Mouse (Mus musculus): ENCODE results near the gene Invs. TPM values are rescaled to one million over a fixed set of nuclear protein-coding genes. Genes with fewer than 3 reads are reported as not detected.

Gene Invs
- total and polyA plus RNA-seq, 3 experiments, result 5.1 to 6.9 (median 5.7) TPM

DNA sequence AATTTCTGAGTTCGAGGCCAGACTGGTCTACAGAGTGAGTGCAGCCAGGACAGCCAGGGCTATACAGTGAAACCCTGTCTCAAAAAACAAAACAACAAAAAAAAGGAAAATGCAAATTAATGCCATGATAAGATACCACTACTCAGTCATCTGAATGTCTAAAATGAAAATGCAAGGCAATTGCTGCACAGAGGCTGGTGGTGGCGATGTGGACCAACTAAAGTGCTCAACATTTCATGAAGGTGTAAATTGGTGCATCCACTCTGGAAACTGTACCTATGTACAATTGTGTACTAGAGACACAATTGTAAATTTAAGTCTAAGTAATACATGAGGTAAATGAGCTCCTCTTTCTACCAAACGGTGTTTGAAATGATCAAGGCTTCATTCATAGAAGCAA lies 36.5 kb downstream of the Invs start:
- in situ Hi-C loops (cut with MboI; ENCODE audit: low pct_ligation_motif_present, low pct_unique_long_range_greater_than_20kb, low sequenced_read_pairs), result loop anchor here (10.0 kb wide), 1 partner anchor 69 kb away; no protein-coding TSS in a partner anchor
- no peak for DNase-seq (ENCODE audit: extremely low read depth)
- Histone ChIP-seq H3K9me3 (replicated peaks; ENCODE audit: low read length) (no peaks in the 10 kb centered on the region), H3K79me2 (replicated peaks; ENCODE audit: control insufficient read depth, extremely low read depth, insufficient read depth, poor library complexity, severe bottlenecking) (no peaks in the 10 kb centered on the region), H3K27ac (ENCODE audit: insufficient read depth, low read depth) (no peak overlapping the region), H3K9ac (ENCODE audit: insufficient read depth, low read depth) (no peak overlapping the region), H3K4me1 (ENCODE audit: control insufficient read depth in 1 of 2, insufficient read depth in 2 of 2) (peaks cover 0 to 19% of the 10 kb centered on the region in 2 experiments; a peak in 1 of 4 replicates), H3K36me3 (replicated peaks in 1 of 2; ENCODE audit: control insufficient read depth in 1 of 2, insufficient read depth in 1 of 2, low read length in 1 of 2) (peaks cover 0 to 3% of the 10 kb centered on the region in 2 experiments), H3K4me3 (replicated peaks in 1 of 3; ENCODE audit: low read depth in 2 of 3, low read length in 2 of 3, poor library complexity in 1 of 3) (no peak overlapping the region), H3K27me3 (replicated peaks) (no peaks in the 10 kb centered on the region), H3K4me2 (ENCODE audit: insufficient read depth, low read depth, poor library complexity, severe bottlenecking) (no peak overlapping the region)
- TF ChIP-seq MEF2A (IDR thresholded peaks at IDR 0.05; ENCODE audit: borderline replicate concordance, low read depth, low read length), result no peak
- TF ChIP-seq TCF12 (IDR thresholded peaks at IDR 0.05; ENCODE audit: low read depth, low read length), result 0 out of 2 replicates have a peak, but pooled peaks have one; percentile 5
- TF ChIP-seq CTCF (conservative IDR thresholded peaks at IDR 0.05 in 1 of 2, IDR thresholded peaks at IDR 0.05 in 1 of 2; ENCODE audit: low read depth in 2 of 2, low read length in 2 of 2), result peak in 1 of 2 experiments; percentile 49; a peak in 2 of 4 replicates
- TF ChIP-seq RAD21 (IDR thresholded peaks at IDR 0.05; ENCODE audit: low read depth, low read length), result peak; percentile 51
- TF ChIP-seq NELFE (IDR thresholded peaks at IDR 0.05; ENCODE audit: low read depth, low read length), result no peak
- TF ChIP-seq SMC3 (IDR thresholded peaks at IDR 0.05; ENCODE audit: low read depth, low read length), result peak; percentile 33
- dilution Hi-C loops (cut with MboI; ENCODE audit: extremely low pct_ligation_motif_present, extremely low pct_unique_long_range_greater_than_20kb, low sequenced_read_pairs), result no loop called here

DNA sequence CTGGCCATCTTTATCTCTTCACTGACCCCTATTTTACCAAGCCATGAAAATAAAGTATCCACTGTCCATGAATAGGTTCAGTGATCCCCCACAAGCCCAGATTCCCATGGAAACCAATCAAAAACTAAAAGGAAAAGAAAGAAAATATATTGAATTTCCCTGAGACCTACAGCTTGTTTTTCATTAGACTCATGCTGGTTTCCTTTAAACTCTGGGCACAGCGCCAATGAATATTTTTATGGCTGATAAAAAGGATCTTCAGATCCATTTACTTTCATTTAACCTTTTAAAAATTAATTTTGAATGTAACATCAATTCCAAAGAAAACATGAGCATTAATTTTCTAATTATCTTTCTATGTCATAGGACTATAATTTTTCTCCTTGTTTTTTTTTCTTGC lies 41.7 kb downstream of the Invs start:
- in situ Hi-C loops (cut with MboI; ENCODE audit: low pct_ligation_motif_present, low pct_unique_long_range_greater_than_20kb, low sequenced_read_pairs), result loop anchor here (10.0 kb wide), 1 partner anchor 96 kb away; no protein-coding TSS in a partner anchor
- Histone ChIP-seq H3K36me3 (replicated peaks in 1 of 2; ENCODE audit: control insufficient read depth in 1 of 2, insufficient read depth in 1 of 2, low read length in 1 of 2) (no peaks in the 10 kb centered on the region), H3K9me3 (replicated peaks; ENCODE audit: low read length) (no peaks in the 10 kb centered on the region), H3K4me2 (ENCODE audit: insufficient read depth, low read depth, poor library complexity, severe bottlenecking) (no peak overlapping the region), H3K27ac (ENCODE audit: insufficient read depth, low read depth) (no peak overlapping the region), H3K79me2 (replicated peaks; ENCODE audit: control insufficient read depth, extremely low read depth, insufficient read depth, poor library complexity, severe bottlenecking) (no peaks in the 10 kb centered on the region; the same call in 1 of the 2 replicates), H3K4me3 (replicated peaks in 1 of 3; ENCODE audit: low read depth in 2 of 3, low read length in 2 of 3, poor library complexity in 1 of 3) (no peak overlapping the region), H3K4me1 (ENCODE audit: control insufficient read depth in 1 of 2, insufficient read depth in 2 of 2) (peaks cover 4 to 28% of the 10 kb centered on the region in 2 experiments; a peak in 3 of 4 replicates), H3K9ac (ENCODE audit: insufficient read depth, low read depth) (no peak overlapping the region), H3K27me3 (replicated peaks) (no peaks in the 10 kb centered on the region)
- TF ChIP-seq ETS1 (conservative IDR thresholded peaks at IDR 0.05; ENCODE audit: low read depth, low read length) (no peak), UBTF (IDR thresholded peaks at IDR 0.05; ENCODE audit: low read depth, low read length) (no peak), PAX5 (IDR thresholded peaks at IDR 0.05; ENCODE audit: low read length) (no peak), MAFK (IDR thresholded peaks at IDR 0.05; ENCODE audit: insufficient replicate concordance, low read length) (no peak), NELFE (IDR thresholded peaks at IDR 0.05; ENCODE audit: low read depth, low read length) (no peak), MAX (IDR thresholded peaks at IDR 0.05; ENCODE audit: low read length) (no peak), KAT2A (IDR thresholded peaks at IDR 0.05; ENCODE audit: insufficient replicate concordance, low read length) (no peak), CTCF (conservative IDR thresholded peaks at IDR 0.05 in 1 of 2, IDR thresholded peaks at IDR 0.05 in 1 of 2; ENCODE audit: low read depth in 2 of 2, low read length in 2 of 2) (no peak), RAD21 (IDR thresholded peaks at IDR 0.05; ENCODE audit: low read depth, low read length) (no peak), ZKSCAN1 (IDR thresholded peaks at IDR 0.05; ENCODE audit: borderline replicate concordance, low read depth, low read length) (no peak), TBP (conservative IDR thresholded peaks at IDR 0.05; ENCODE audit: low read depth, low read length) (no peak), MEF2A (IDR thresholded peaks at IDR 0.05; ENCODE audit: borderline replicate concordance, low read depth, low read length) (no peak), ELF1 (IDR thresholded peaks at IDR 0.05; ENCODE audit: low read depth, low read length) (no peak), CHD1 (IDR thresholded peaks at IDR 0.05; ENCODE audit: low read depth, low read length) (no peak), TCF12 (IDR thresholded peaks at IDR 0.05; ENCODE audit: low read depth, low read length) (no peak), MYC (IDR thresholded peaks at IDR 0.05; ENCODE audit: low read depth, low read length) (no peak), GABPA (IDR thresholded peaks at IDR 0.05; ENCODE audit: insufficient replicate concordance, low read depth, low read length) (no peak)
- dilution Hi-C loops (cut with MboI; ENCODE audit: extremely low pct_ligation_motif_present, extremely low pct_unique_long_range_greater_than_20kb, low sequenced_read_pairs), result no loop called here
- DNase-seq (ENCODE audit: extremely low read depth), result no peak

Data from CH12.LX (cell line).